ENCODE assay signal across 27 mouse cellular contexts in the genomic region with DNA sequence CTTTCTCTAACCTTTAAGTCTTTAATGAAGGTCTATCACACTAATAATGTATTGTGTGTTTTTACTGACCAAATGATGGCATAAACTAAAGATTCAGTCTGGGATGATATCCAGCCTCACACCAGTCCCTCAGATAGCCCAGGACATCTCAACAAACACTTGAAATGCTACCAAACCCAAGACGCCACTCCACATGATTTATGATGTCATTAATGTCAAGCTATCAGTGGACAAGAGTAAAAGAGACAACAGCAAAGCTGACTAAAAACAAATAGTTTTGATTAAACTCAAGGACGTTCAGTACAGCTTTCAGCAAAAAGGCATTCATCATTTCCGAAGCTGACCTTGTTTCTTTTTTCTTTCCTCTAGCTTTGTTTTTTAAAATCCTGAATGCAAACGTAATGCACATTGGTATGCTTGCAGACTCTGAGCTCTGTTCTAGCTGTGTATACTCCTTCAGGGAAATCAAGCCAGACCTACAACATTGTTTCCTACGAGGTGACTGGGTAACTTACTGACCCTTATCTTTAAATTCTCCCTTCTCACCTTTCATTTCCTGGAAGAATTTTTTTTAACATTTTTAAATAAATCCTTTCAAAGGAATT.
DNase-seq lines count a peak whose midpoint lies in the region; ATAC-seq lines count a peak whose summit lies in the region.
"Had no signal": no experiment of that assay in that cellular context is flagged by ENCODE, and none has a peak within 500 bp of the region (broad histone marks: within the 10 kb centered on the region; RNA-seq: fewer than 3 reads in every experiment).

No protein-coding gene starts in this region.

- H3K9ac ChIP-seq in hindbrain, embryonic 11.5 days (ENCODE audit: low read depth, low read length), result no peak overlapping the region
- H3K9ac ChIP-seq in hindbrain, embryonic 16.5 days (ENCODE audit: low read depth, low read length), result no peak overlapping the region
- H3K9ac ChIP-seq in neural tube, embryonic 12.5 days, result no peak overlapping the region
- no peak overlapping the region for H3K9ac ChIP-seq in neural tube, embryonic 15.5 days (replicated peaks)
- H3K9ac ChIP-seq: forebrain, embryonic 13.5 days; intestine, embryonic 15.5 days; liver, embryonic 14.5 days had no signal

- no peaks in the 10 kb centered on the region for H3K9me3 ChIP-seq in hindbrain, embryonic 11.5 days (ENCODE audit: control insufficient read depth, low read length)
- no peaks in the 10 kb centered on the region for H3K9me3 ChIP-seq in hindbrain, embryonic 16.5 days (ENCODE audit: control insufficient read depth, low read length)
- H3K9me3 ChIP-seq in neural tube, embryonic 12.5 days, result no peaks in the 10 kb centered on the region
- no peaks in the 10 kb centered on the region for H3K9me3 ChIP-seq in neural tube, embryonic 15.5 days (replicated peaks)
- H3K9me3 ChIP-seq: forebrain, embryonic 13.5 days; G1E; hindbrain, embryonic 10.5 days; intestine, embryonic 15.5 days; megakaryocyte, embryonic 14.5 days had no signal

- DNase-seq in adrenal gland, adult (ENCODE audit: inconsistent age in 2 of 2, low spot score in 1 of 2), result peak; percentile 15 to 75
- DNase-seq in adrenal gland, adult 8-10 months, result no peak
- DNase-seq in hindbrain, embryonic 11.5 days (ENCODE audit: low spot score), result no peak
- no peak for DNase-seq in frontal cortex, postnatal 25 days (ENCODE audit: low spot score in 2 of 2)
- DNase-seq: cerebellum, adult 11-12 months; cerebellum, adult 9-11 months; gastrocnemius, postnatal 14 days; heart, postnatal 14 days; kidney, adult 2 months; layer of hippocampus, adult 9-11 months; liver; lung, adult 2 months; lung, postnatal 4 days; midbrain, embryonic 14.5 days; right cerebral cortex, adult 18-20 months; spleen, adult 18-20 months; thymus, postnatal 14 days had no signal

- H3K27me3 ChIP-seq in hindbrain, embryonic 11.5 days (ENCODE audit: control insufficient read depth, insufficient read depth, low read length), result no peaks in the 10 kb centered on the region
- no peaks in the 10 kb centered on the region for H3K27me3 ChIP-seq in hindbrain, embryonic 16.5 days (replicated peaks; ENCODE audit: control insufficient read depth, insufficient read depth, low read length)
- no peaks in the 10 kb centered on the region for H3K27me3 ChIP-seq in neural tube, embryonic 12.5 days (replicated peaks)
- H3K27me3 ChIP-seq in neural tube, embryonic 15.5 days (replicated peaks), result no peaks in the 10 kb centered on the region
- H3K27me3 ChIP-seq: forebrain, embryonic 13.5 days; intestine, embryonic 15.5 days; megakaryocyte, embryonic 14.5 days had no signal

- 23% methylated on average over 5 of the region's 5 CpGs for WGBS in hindbrain, embryonic 11.5 days
- 32% methylated on average over 5 of the region's 5 CpGs for WGBS in hindbrain, embryonic 16.5 days
- WGBS in neural tube, embryonic 12.5 days, result 8% methylated on average over 5 of the region's 5 CpGs
- WGBS in neural tube, embryonic 15.5 days, result 11% methylated on average over 5 of the region's 5 CpGs

- H3K4me3 ChIP-seq in hindbrain, embryonic 11.5 days (ENCODE audit: low read depth, low read length), result no peak overlapping the region
- H3K4me3 ChIP-seq in hindbrain, embryonic 16.5 days (ENCODE audit: low read length), result no peak overlapping the region
- H3K4me3 ChIP-seq in neural tube, embryonic 12.5 days, result no peak overlapping the region
- no peak overlapping the region for H3K4me3 ChIP-seq in neural tube, embryonic 15.5 days (replicated peaks)
- H3K4me3 ChIP-seq: forebrain, embryonic 13.5 days; hindbrain, embryonic 10.5 days; intestine, embryonic 15.5 days; megakaryocyte, embryonic 14.5 days had no signal

- 0 out of 2 replicates have a peak, but pooled peaks have one; percentile 34 for ATAC-seq in hindbrain, embryonic 11.5 days (ENCODE audit: low FRiP score)
- no peak for ATAC-seq in hindbrain, embryonic 16.5 days
- ATAC-seq in neural tube, embryonic 12.5 days (ENCODE audit: low FRiP score, low read depth), result 0 out of 2 replicates have a peak, but pooled peaks have one; percentile 48
- ATAC-seq in neural tube, embryonic 15.5 days (ENCODE audit: low FRiP score), result no peak
- ATAC-seq: forebrain, embryonic 13.5 days; hindbrain, postnatal 0 days; intestine, embryonic 15.5 days had no signal

- H3K27ac ChIP-seq in hindbrain, embryonic 11.5 days (ENCODE audit: low read depth, low read length), result no peak overlapping the region
- H3K27ac ChIP-seq in hindbrain, embryonic 16.5 days (ENCODE audit: low read depth, low read length), result no peak overlapping the region
- H3K27ac ChIP-seq in neural tube, embryonic 12.5 days, result no peak overlapping the region
- H3K27ac ChIP-seq in neural tube, embryonic 15.5 days (replicated peaks), result no peak overlapping the region
- H3K27ac ChIP-seq: forebrain, embryonic 13.5 days; hindbrain, embryonic 10.5 days; hindbrain, postnatal 0 days; intestine, embryonic 15.5 days; liver, embryonic 14.5 days had no signal

- no peak overlapping the region for H3K4me2 ChIP-seq in hindbrain, embryonic 11.5 days (replicated peaks; ENCODE audit: low read depth, low read length)
- no peak overlapping the region for H3K4me2 ChIP-seq in hindbrain, embryonic 16.5 days (ENCODE audit: low read length)
- H3K4me2 ChIP-seq in neural tube, embryonic 12.5 days (replicated peaks), result no peak overlapping the region
- no peak overlapping the region for H3K4me2 ChIP-seq in neural tube, embryonic 15.5 days
- H3K4me2 ChIP-seq: forebrain, embryonic 13.5 days; intestine, embryonic 15.5 days had no signal

- no peaks in the 10 kb centered on the region for H3K36me3 ChIP-seq in hindbrain, embryonic 11.5 days (ENCODE audit: control insufficient read depth, insufficient read depth, low read length)
- no peaks in the 10 kb centered on the region for H3K36me3 ChIP-seq in hindbrain, embryonic 16.5 days (ENCODE audit: control insufficient read depth, insufficient read depth, low read length)
- no peaks in the 10 kb centered on the region for H3K36me3 ChIP-seq in neural tube, embryonic 12.5 days
- no peaks in the 10 kb centered on the region for H3K36me3 ChIP-seq in neural tube, embryonic 15.5 days
- H3K36me3 ChIP-seq: G1E; hindbrain, embryonic 10.5 days; intestine, embryonic 15.5 days had no signal

- H3K4me1 ChIP-seq in hindbrain, embryonic 11.5 days (replicated peaks; ENCODE audit: control insufficient read depth, insufficient read depth, low read length), result no peaks in the 10 kb centered on the region
- no peaks in the 10 kb centered on the region for H3K4me1 ChIP-seq in hindbrain, embryonic 16.5 days (ENCODE audit: control insufficient read depth, insufficient read depth, low read depth, low read length)
- H3K4me1 ChIP-seq in neural tube, embryonic 12.5 days, result no peaks in the 10 kb centered on the region
- H3K4me1 ChIP-seq in neural tube, embryonic 15.5 days, result no peaks in the 10 kb centered on the region
- H3K4me1 ChIP-seq: forebrain, embryonic 13.5 days; intestine, embryonic 15.5 days; megakaryocyte, embryonic 14.5 days had no signal

Comparison
In these comparisons a context has a peak if more than half of its experiments do, and no peak if none do; other contexts are left out.
1. DNase-seq: peak in adrenal gland, adult (2 of 2); none in adrenal gland, adult 8-10 months (single experiment), hindbrain, embryonic 11.5 days (single experiment) and frontal cortex, postnatal 25 days (0 of 2).
2. ATAC-seq: peak in hindbrain, embryonic 11.5 days (single experiment) and neural tube, embryonic 12.5 days (single experiment); none in hindbrain, embryonic 16.5 days (single experiment) and neural tube, embryonic 15.5 days (single experiment).